ENCODE assay signal across 18 mouse cellular contexts in genomic region chr11:60086676-60087075, GRCm38 (mm10). TPM values are rescaled to one million over a fixed set of nuclear protein-coding genes. Genes with fewer than 3 reads are reported as not detected.
DNase-seq lines count a peak whose midpoint lies in the region; ATAC-seq lines count a peak whose summit lies in the region.
"Had no signal": no experiment of that assay in that cellular context is flagged by ENCODE, and none has a peak within 500 bp of the region (broad histone marks: within the 10 kb centered on the region; RNA-seq: fewer than 3 reads in every experiment).

No protein-coding gene starts in this region.

- peak; percentile 28 for DNase-seq in lung, postnatal 10 days
- no peak for DNase-seq in lung, adult 18-20 months
- DNase-seq in 3T3-L1 (ENCODE audit: low read depth, low spot score) (peak; percentile 41), adipocyte (ENCODE audit: low spot score) (peak; percentile 95)
- DNase-seq in gastrocnemius, postnatal 4 days (ENCODE audit: low spot score in 2 of 2), result peak; percentile 41 to 66
- DNase-seq in left cerebral cortex, adult 11 months (ENCODE audit: low spot score), result no peak
- no peak for DNase-seq in natural killer cell, adult 2 months (ENCODE audit: low spot score in 2 of 2)
- DNase-seq: adrenal gland, postnatal 14 days; cerebellum, adult 8-10 months; cerebellum, postnatal 36 days; embryo, embryonic 11 days; kidney, adult 9 months; kidney, postnatal 14 days; liver; thymus, postnatal 25 days had no signal

- no peak for ATAC-seq in megakaryocyte progenitor cell, adult 5-6 weeks (replicated peaks; ENCODE audit: poor library complexity)
- ATAC-seq: activated CD4-positive, CD25-positive, alpha-beta regulatory T cell, adult 4 months; intestine, embryonic 15.5 days had no signal

RNA-seq across cellular contexts. Expression of gene Rai1, which starts 18.1 kb away (rescaled TPM):
- 10 to 100 TPM; 41.7 to 44.6 TPM for total RNA-seq in gastrocnemius, postnatal 4 days (2021)
- total RNA-seq in megakaryocyte progenitor cell, adult 5-6 weeks (2015), result 26.8 and 35.7 TPM in 2 replicates
- 10.8 and 11.7 TPM in 2 replicates for total RNA-seq in megakaryocyte progenitor cell, adult 5-6 weeks (2017)

RNA-seq across cellular contexts. Expression of gene Pemt, which starts 40.4 kb away (rescaled TPM):
- 1 to 10 TPM; 5.9 to 7.7 TPM for total RNA-seq in gastrocnemius, postnatal 4 days (2021)
- 14.2 and 20.6 TPM in 2 replicates for total RNA-seq in megakaryocyte progenitor cell, adult 5-6 weeks (2015)
- 4.3 and 7.7 TPM in 2 replicates for total RNA-seq in megakaryocyte progenitor cell, adult 5-6 weeks (2017)

Comparison
In these comparisons a context has a peak if more than half of its experiments do, and no peak if none do; other contexts are left out.
1. DNase-seq: peak in lung, postnatal 10 days (single experiment), 3T3-L1 (single experiment), adipocyte (single experiment) and gastrocnemius, postnatal 4 days (2 of 2); none in lung, adult 18-20 months (0 of 2), left cerebral cortex, adult 11 months (single experiment) and natural killer cell, adult 2 months (0 of 2).